In the genomic region with DNA sequence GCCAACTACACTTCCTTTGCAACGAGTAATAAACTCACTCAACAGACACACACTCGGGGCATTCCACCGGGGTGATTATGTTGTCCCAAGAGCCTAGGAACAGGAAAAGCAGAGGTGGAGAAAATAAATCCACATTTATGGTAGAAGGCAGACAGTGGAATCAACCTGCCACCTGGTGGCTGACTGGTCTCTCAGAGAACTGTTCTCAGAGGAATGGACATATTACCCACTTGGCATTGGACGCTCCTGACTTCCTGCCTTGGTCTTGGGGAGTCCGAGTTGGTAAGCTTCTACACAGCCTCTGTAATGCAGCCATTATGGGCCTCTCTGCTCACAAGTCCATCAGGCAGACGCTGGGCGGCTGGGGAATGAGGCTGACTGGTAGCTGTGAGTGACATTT, we compare ENCODE assay signal across 7 mouse cellular contexts. TPM values are rescaled to one million over a fixed set of nuclear protein-coding genes. Genes with fewer than 3 reads are reported as not detected.
DNase-seq lines count a peak whose midpoint lies in the region; ATAC-seq and TF ChIP-seq lines count a peak whose summit lies in the region.

No protein-coding gene starts in this region.

- H3K9ac ChIP-seq in kidney, embryonic 15.5 days, result no peak overlapping the region
- no peak overlapping the region for H3K9ac ChIP-seq in MEL (ENCODE audit: control insufficient read depth, low read depth, low read length, poor library complexity, severe bottlenecking)

- no peak for TF ChIP-seq POLR2A in MEL (IDR thresholded peaks at IDR 0.05; ENCODE audit: control insufficient read depth in 1 of 2, insufficient read depth in 1 of 2, low read depth in 1 of 2, low read length in 2 of 2, poor library complexity in 1 of 2)

- H3K4me1 ChIP-seq in kidney, embryonic 15.5 days, result 0 out of 2 replicates have a peak, but pooled peaks cover 8% of the 10 kb centered on the region
- H3K4me1 ChIP-seq in MEL (ENCODE audit: control insufficient read depth in 1 of 2, insufficient read depth in 2 of 2, low read length in 2 of 2), result no peaks in the 10 kb centered on the region

- peaks cover 8% of the 10 kb centered on the region for H3K9me3 ChIP-seq in kidney, embryonic 15.5 days (replicated peaks)
- H3K9me3 ChIP-seq in MEL (replicated peaks; ENCODE audit: insufficient read depth, low read length), result no peaks in the 10 kb centered on the region

- peak; percentile 8 to 42 (median 29); a peak in 3 of 6 replicates for TF ChIP-seq CTCF in MEL (IDR thresholded peaks at IDR 0.05 in 2 of 3, conservative IDR thresholded peaks at IDR 0.05 in 1 of 3; ENCODE audit: control insufficient read depth in 1 of 3, insufficient read depth in 1 of 3, low read depth in 2 of 3, low read length in 3 of 3, poor library complexity in 1 of 3, severe bottlenecking in 1 of 3)

- H3K36me3 ChIP-seq in kidney, embryonic 15.5 days, result no peaks in the 10 kb centered on the region
- no peaks in the 10 kb centered on the region for H3K36me3 ChIP-seq in MEL (ENCODE audit: control insufficient read depth in 1 of 2, insufficient read depth in 2 of 2, low read length in 2 of 2)

- TF ChIP-seq EP300 in MEL (IDR thresholded peaks at IDR 0.05; ENCODE audit: low read depth in 1 of 2, low read length in 2 of 2), result no peak

- no peak overlapping the region for H3K4me3 ChIP-seq in kidney, embryonic 15.5 days (replicated peaks)
- H3K4me3 ChIP-seq in MEL (ENCODE audit: control insufficient read depth in 1 of 2, insufficient read depth in 1 of 2, low read depth in 2 of 2, low read length in 2 of 2), result no peak overlapping the region

- peak; percentile 59 for DNase-seq in kidney, adult 18-20 months
- no peak for DNase-seq in MEL (ENCODE audit: low read depth, low spot score)
- DNase-seq in brain, adult 2 months (ENCODE audit: low read depth, low spot score), result peak; percentile 56
- DNase-seq in kidney, postnatal 14 days, result peak; percentile 71
- DNase-seq in right cerebral cortex, adult 2 months (ENCODE audit: low spot score in 2 of 2), result peak; percentile 31 to 53
- DNase-seq in thymus, postnatal 10 days (ENCODE audit: low spot score in 2 of 2), result no peak

- H3K4me2 ChIP-seq in kidney, embryonic 15.5 days, result no peak overlapping the region

- H3K27ac ChIP-seq in kidney, embryonic 15.5 days, result no peak overlapping the region
- no peak overlapping the region for H3K27ac ChIP-seq in MEL (ENCODE audit: control insufficient read depth, low read depth, low read length)

- peak; percentile 28 for TF ChIP-seq RAD21 in MEL (IDR thresholded peaks at IDR 0.05; ENCODE audit: low read depth, low read length)

- H3K27me3 ChIP-seq in kidney, embryonic 15.5 days, result no peaks in the 10 kb centered on the region
- no peaks in the 10 kb centered on the region for H3K27me3 ChIP-seq in MEL (ENCODE audit: control insufficient read depth in 1 of 2, insufficient read depth in 2 of 2, low read length in 2 of 2)

- no peak for ATAC-seq in kidney, embryonic 15.5 days (replicated peaks; ENCODE audit: low FRiP score)

- 40% methylated on average over 7 of the region's 7 CpGs for WGBS in kidney, embryonic 15.5 days

- H3K79me2 ChIP-seq in MEL (ENCODE audit: control insufficient read depth, insufficient read depth, low read length, poor library complexity), result no peaks in the 10 kb centered on the region

TF ChIP-seq in MEL, 35 proteins besides CTCF, POLR2A, EP300 and RAD21:
- TF ChIP-seq KAT2A (conservative IDR thresholded peaks at IDR 0.05; ENCODE audit: low read depth, low read length) (no peak), GATA1 (IDR thresholded peaks at IDR 0.05; ENCODE audit: low read depth, low read length) (no peak), USF1 (IDR thresholded peaks at IDR 0.05; ENCODE audit: low read depth, low read length) (no peak), SMC3 (IDR thresholded peaks at IDR 0.05; ENCODE audit: low read depth, low read length) (peak; percentile 41), MXI1 (IDR thresholded peaks at IDR 0.05; ENCODE audit: low read depth, low read length) (no peak), USF2 (IDR thresholded peaks at IDR 0.05; ENCODE audit: borderline replicate concordance in 1 of 2, insufficient read depth in 1 of 2, low read depth in 1 of 2, low read length in 2 of 2) (no peak)

RNA-seq across cellular contexts. Expression of a gene that starts 14.9 kb away (rescaled TPM):
- polyA plus RNA-seq in kidney, embryonic 15.5 days (2015; fragmentation: Nextera tagmentation; extraction: Ambion mirVana), result 1.3 TPM in 2 replicates
- 0.19 and 0.23 TPM in 2 replicates for total RNA-seq in MEL (2012; rRNA removed)
- under 1 TPM in 1 of 2 experiments, not detected in 1; 0.75 TPM for polyA plus RNA-seq in MEL (2012; ENCODE audit: insufficient read depth in 1 of 2, insufficient read length in 2 of 2, low read depth in 1 of 2, low replicate concordance in 2 of 2, missing spikeins in 1 of 2)

RNA-seq across cellular contexts. Expression of a gene that starts 45.2 kb away (rescaled TPM):
- 35.9 and 37.9 TPM in 2 replicates for polyA plus RNA-seq in kidney, embryonic 15.5 days (2015; fragmentation: Nextera tagmentation; extraction: Ambion mirVana)
- 26.0 and 28.4 TPM in 2 replicates for total RNA-seq in MEL (2012; rRNA removed)
- polyA plus RNA-seq in MEL (2012; ENCODE audit: insufficient read depth in 1 of 2, insufficient read length in 2 of 2, low read depth in 1 of 2, low replicate concordance in 2 of 2, missing spikeins in 1 of 2), result 10 to 100 TPM in 1 of 2 experiments, not detected in 1; 42.7 TPM

RNA-seq across cellular contexts. Expression of a gene that starts 53.1 kb away (rescaled TPM):
- polyA plus RNA-seq in kidney, embryonic 15.5 days (2015; fragmentation: Nextera tagmentation; extraction: Ambion mirVana), result 2.7 and 3.7 TPM in 2 replicates
- total RNA-seq in MEL (2012; rRNA removed), result not detected in 2 replicates
- under 1 TPM in 1 of 2 experiments, not detected in 1; 0.11 TPM for polyA plus RNA-seq in MEL (2012; ENCODE audit: insufficient read depth in 1 of 2, insufficient read length in 2 of 2, low read depth in 1 of 2, low replicate concordance in 2 of 2, missing spikeins in 1 of 2)

Comparison
In these comparisons a context has a peak if more than half of its experiments do, and no peak if none do; other contexts are left out.
1. DNase-seq: peak in kidney, adult 18-20 months (single experiment), brain, adult 2 months (single experiment), kidney, postnatal 14 days (single experiment) and right cerebral cortex, adult 2 months (2 of 2); none in MEL (single experiment) and thymus, postnatal 10 days (0 of 2).